Mouse (Mus musculus) lung, postnatal 4 days (tissue): ENCODE results near the gene Bmper.

Experiments used
- DNase-seq, 2 experiments: peaks; one replicate each; pipeline ENCODE4 v3.0.0; 2021

The Bmper gene

GRCm38 (mm10) chr9:23306226-23306625 lies 83.3 kb downstream of the Bmper start:
- peak in 1 of 2 experiments; percentile 42 for DNase-seq

GRCm38 (mm10) chr9:23307835-23308234 lies 85.0 kb downstream of the Bmper start:
- no peak for DNase-seq

- DNase-seq: no peak
These were observed 88.1 kb downstream of the Bmper start for GRCm38 (mm10) chr9:23310953-23311352.

GRCm38 (mm10) chr9:23311956-23312355 lies 89.1 kb downstream of the Bmper start:
- no peak for DNase-seq

- no peak for DNase-seq
These were observed 90.0 kb downstream of the Bmper start for GRCm38 (mm10) chr9:23312877-23313276.

- no peak for DNase-seq
These were observed 92.9 kb downstream of the Bmper start for GRCm38 (mm10) chr9:23315631-23316330.

- no peak for DNase-seq
These were observed 105.0 kb downstream of the Bmper start for GRCm38 (mm10) chr9:23327830-23328229.

- DNase-seq: peak; percentile 22 to 50
These were observed 110.3 kb downstream of the Bmper start for GRCm38 (mm10) chr9:23333041-23333622.

GRCm38 (mm10) chr9:23340551-23340950 lies 117.7 kb downstream of the Bmper start:
- DNase-seq: no peak

GRCm38 (mm10) chr9:23341246-23341645 lies 118.4 kb downstream of the Bmper start:
- DNase-seq: no peak

GRCm38 (mm10) chr9:23344353-23344752 lies 121.5 kb downstream of the Bmper start:
- DNase-seq: no peak

- DNase-seq: peak in 1 of 2 experiments; percentile 4
These were observed 122.4 kb downstream of the Bmper start for GRCm38 (mm10) chr9:23345093-23345844.

GRCm38 (mm10) chr9:23349603-23350002 lies 126.7 kb downstream of the Bmper start:
- DNase-seq: no peak

GRCm38 (mm10) chr9:23351400-23351799 lies 128.5 kb downstream of the Bmper start:
- no peak for DNase-seq

- DNase-seq: no peak
These were observed 129.5 kb downstream of the Bmper start for GRCm38 (mm10) chr9:23352396-23352795.

- DNase-seq: peak; percentile 5 to 28
These were observed 131.4 kb downstream of the Bmper start for GRCm38 (mm10) chr9:23354201-23354820.

GRCm38 (mm10) chr9:23358108-23358507 lies 135.2 kb downstream of the Bmper start:
- peak in 1 of 2 experiments; percentile 26 for DNase-seq

- no peak for DNase-seq
These were observed 140.3 kb downstream of the Bmper start for GRCm38 (mm10) chr9:23363139-23363538.

GRCm38 (mm10) chr9:23363540-23363939 lies 140.7 kb downstream of the Bmper start:
- DNase-seq: no peak

GRCm38 (mm10) chr9:23364047-23364446 lies 141.2 kb downstream of the Bmper start:
- DNase-seq: no peak

- no peak for DNase-seq
These were observed 145.2 kb downstream of the Bmper start for GRCm38 (mm10) chr9:23368124-23368523.

- DNase-seq: no peak
These were observed 152.0 kb downstream of the Bmper start for GRCm38 (mm10) chr9:23374789-23375460.
